Mouse (Mus musculus): ENCODE measurements at regions not wholly inside any gene's neighbourhood (a gene's known extent, or its start where the extent isn't known, plus 50 kb on each side); places are given as distances from the start of the nearest gene placed in this dataset.
"Not testable (repeated sequence)": the region's sequence is repeated elsewhere in the genome, so short reads cannot be mapped to it uniquely, and the experiment has no call there.

DNA sequence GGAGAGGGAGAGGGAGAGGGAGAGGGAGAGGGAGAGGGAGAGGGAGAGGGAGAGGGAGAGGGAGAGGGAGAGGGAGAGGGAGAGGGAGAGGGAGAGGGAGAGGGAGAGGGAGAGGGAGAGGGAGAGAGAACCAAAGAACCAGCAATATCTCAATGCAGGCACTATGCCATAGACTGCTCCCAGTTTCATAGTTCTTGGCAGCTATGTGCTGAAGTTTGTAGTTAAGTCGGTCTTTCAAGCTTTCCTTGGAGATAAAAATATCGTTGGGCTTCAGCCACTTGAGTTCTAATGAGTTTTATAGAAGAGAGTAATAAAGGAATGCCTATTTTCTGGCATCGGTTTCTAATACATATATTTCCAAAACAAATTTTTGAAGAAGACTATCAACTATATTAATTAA is 888.7 kb downstream of the Robo2 start:
- not testable (repeated sequence) for TF ChIP-seq CTCF (conservative IDR thresholded peaks at IDR 0.05; ENCODE audit: low read length); NANOG (IDR thresholded peaks at IDR 0.05; ENCODE audit: borderline replicate concordance, low read length)

Data from E14TG2a.4 (cell line).